Mouse (Mus musculus): ENCODE measurements around the gene Slc13a2. TPM values are rescaled to one million over a fixed set of nuclear protein-coding genes. Genes with fewer than 3 reads are reported as not detected.
A peak's percentile ranks its signal among the peaks of the same experiment; 100 is the strongest.

The Slc13a2 gene
- polyA plus RNA-seq (2014; fragmentation: Nextera tagmentation; extraction: Ambion mirVana) = not detected in 2 replicates

GRCm38 (mm10) chr11:78422055-78422819 is at the start of gene Slc13a2:
Gene Slc13a2 (minus strand): TSS chr11:78422217.
- Histone ChIP-seq H3K36me3 (ENCODE audit: control insufficient read depth, insufficient read depth, low read length) (no peaks in the 10 kb centered on the region), H3K27ac (ENCODE audit: low read depth, low read length) (no peak within 1 kb of the TSS), H3K4me3 (ENCODE audit: low read depth, low read length) (no peak within 1 kb of the TSS), H3K9me3 (ENCODE audit: control insufficient read depth, low read length) (no peaks in the 10 kb centered on the region), H3K4me1 (ENCODE audit: control insufficient read depth, insufficient read depth, low read length) (no peaks in the 10 kb centered on the region), H3K9ac (ENCODE audit: low read length) (no peak within 1 kb of the TSS), H3K4me2 (ENCODE audit: low read depth) (no peak within 1 kb of the TSS), H3K27me3 (ENCODE audit: control insufficient read depth, insufficient read depth, low read length) (no peaks in the 10 kb centered on the region)
- DNase-seq (ENCODE audit: low spot score) (no peak), ATAC-seq (ENCODE audit: insufficient read depth, low FRiP score, low TSS enrichment) (no peak)
- 21% methylated on average over 13 of the region's 13 CpGs for WGBS

GRCm38 (mm10) chr11:78471326-78472103 is 49.5 kb upstream of the Slc13a2 start:
- DNase-seq (ENCODE audit: low spot score) = no peak
- H3K9me3 ChIP-seq (ENCODE audit: control insufficient read depth, low read length) = no peaks in the 10 kb centered on the region
- 91% methylated on average over 10 of the region's 10 CpGs for WGBS
- H3K4me1 ChIP-seq (ENCODE audit: control insufficient read depth, insufficient read depth, low read length) = no peaks in the 10 kb centered on the region; the same call in 1 of the 2 replicates
- H3K27me3 ChIP-seq (ENCODE audit: control insufficient read depth, insufficient read depth, low read length) = no peaks in the 10 kb centered on the region
- no peak for ATAC-seq (ENCODE audit: insufficient read depth, low FRiP score, low TSS enrichment)
- H3K27ac ChIP-seq (ENCODE audit: low read depth, low read length) = no peak overlapping the region
- no peak overlapping the region for H3K9ac ChIP-seq (ENCODE audit: low read length)
- H3K4me3 ChIP-seq (ENCODE audit: low read depth, low read length) = no peak overlapping the region
- H3K4me2 ChIP-seq (ENCODE audit: low read depth) = no peak overlapping the region
- no peaks in the 10 kb centered on the region for H3K36me3 ChIP-seq (ENCODE audit: control insufficient read depth, insufficient read depth, low read length)

- H3K27me3 ChIP-seq (ENCODE audit: control insufficient read depth, insufficient read depth, low read length) = no peaks in the 10 kb centered on the region
- no peak overlapping the region for H3K27ac ChIP-seq (ENCODE audit: low read depth, low read length)
- 63% methylated on average over 3 of the region's 3 CpGs for WGBS
- no peak overlapping the region for H3K9ac ChIP-seq (ENCODE audit: low read length)
- H3K4me1 ChIP-seq (ENCODE audit: control insufficient read depth, insufficient read depth, low read length) = peaks cover 9% of the 10 kb centered on the region; the same call in 1 of the 2 replicates
- no peaks in the 10 kb centered on the region for H3K36me3 ChIP-seq (ENCODE audit: control insufficient read depth, insufficient read depth, low read length)
- DNase-seq (ENCODE audit: low spot score) (no peak), ATAC-seq (ENCODE audit: insufficient read depth, low FRiP score, low TSS enrichment) (no peak)
- no peak overlapping the region for H3K4me3 ChIP-seq (ENCODE audit: low read depth, low read length)
- H3K9me3 ChIP-seq (ENCODE audit: control insufficient read depth, low read length) = no peaks in the 10 kb centered on the region
- H3K4me2 ChIP-seq (ENCODE audit: low read depth) = no peak overlapping the region
Observed at GRCm38 (mm10) chr11:78467932-78468331, 45.9 kb upstream of the Slc13a2 start.

GRCm38 (mm10) chr11:78467515-78467914 is 45.5 kb upstream of the Slc13a2 start:
- 90% methylated on average over 7 of the region's 7 CpGs for WGBS
- Histone ChIP-seq H3K4me2 (ENCODE audit: low read depth) (no peak overlapping the region), H3K9ac (ENCODE audit: low read length) (no peak overlapping the region), H3K4me3 (ENCODE audit: low read depth, low read length) (no peak overlapping the region), H3K36me3 (ENCODE audit: control insufficient read depth, insufficient read depth, low read length) (no peaks in the 10 kb centered on the region), H3K4me1 (ENCODE audit: control insufficient read depth, insufficient read depth, low read length) (peaks cover 9% of the 10 kb centered on the region; the same call in 1 of the 2 replicates), H3K27me3 (ENCODE audit: control insufficient read depth, insufficient read depth, low read length) (no peaks in the 10 kb centered on the region), H3K9me3 (ENCODE audit: control insufficient read depth, low read length) (no peaks in the 10 kb centered on the region), H3K27ac (ENCODE audit: low read depth, low read length) (no peak overlapping the region)
- DNase-seq (ENCODE audit: low spot score) (no peak), ATAC-seq (ENCODE audit: insufficient read depth, low FRiP score, low TSS enrichment) (no peak)

- Histone ChIP-seq H3K36me3 (ENCODE audit: control insufficient read depth, insufficient read depth, low read length) (no peaks in the 10 kb centered on the region), H3K27me3 (ENCODE audit: control insufficient read depth, insufficient read depth, low read length) (no peaks in the 10 kb centered on the region)
- WGBS = 69% methylated on average over 23 of the region's 23 CpGs
Observed at GRCm38 (mm10) chr11:78466242-78466912, 44.4 kb upstream of the Slc13a2 start.

GRCm38 (mm10) chr11:78465568-78466180 is 43.7 kb upstream of the Slc13a2 start, which contains the start of gene Slc46a1:
Gene Slc46a1 (plus strand): TSS chr11:78465697.
- under 1% methylated on average over 41 of the region's 41 CpGs for WGBS
- no peaks in the 10 kb centered on the region for H3K9me3 ChIP-seq (ENCODE audit: control insufficient read depth, low read length)
- peak within 1 kb of the TSS; percentile 14; the same call in 1 of the 2 replicates for H3K27ac ChIP-seq (ENCODE audit: low read depth, low read length)
- H3K27me3 ChIP-seq (ENCODE audit: control insufficient read depth, insufficient read depth, low read length) = no peaks in the 10 kb centered on the region
- ATAC-seq (ENCODE audit: insufficient read depth, low FRiP score, low TSS enrichment) (peak; percentile 93), DNase-seq (ENCODE audit: low spot score) (peak; percentile 86)
- H3K4me2 ChIP-seq (ENCODE audit: low read depth) = peak within 1 kb of the TSS; percentile 67
- H3K4me1 ChIP-seq (ENCODE audit: control insufficient read depth, insufficient read depth, low read length) = peaks cover 9% of the 10 kb centered on the region; the same call in 1 of the 2 replicates
- peak within 1 kb of the TSS; percentile 52 for H3K4me3 ChIP-seq (ENCODE audit: low read depth, low read length)
- H3K9ac ChIP-seq (ENCODE audit: low read length) = peak within 1 kb of the TSS; percentile 68
- H3K36me3 ChIP-seq (ENCODE audit: control insufficient read depth, insufficient read depth, low read length) = no peaks in the 10 kb centered on the region

More at GRCm38 (mm10) chr11:78466242-78466912, 44.4 kb upstream of the Slc13a2 start:
- Histone ChIP-seq H3K9me3 (ENCODE audit: control insufficient read depth, low read length) (no peaks in the 10 kb centered on the region), H3K9ac (ENCODE audit: low read length) (peak overlapping the region; percentile 68), H3K27ac (ENCODE audit: low read depth, low read length) (no peak overlapping the region), H3K4me3 (ENCODE audit: low read depth, low read length) (peak overlapping the region; percentile 52), H3K4me1 (ENCODE audit: control insufficient read depth, insufficient read depth, low read length) (peaks cover 9% of the 10 kb centered on the region; the same call in 1 of the 2 replicates), H3K4me2 (ENCODE audit: low read depth) (peak overlapping the region; percentile 67)
- ATAC-seq (ENCODE audit: insufficient read depth, low FRiP score, low TSS enrichment) (peak; percentile 25; the same call in 1 of the 2 replicates), DNase-seq (ENCODE audit: low spot score) (peak; percentile 15)

GRCm38 (mm10) chr11:78465116-78465515 is 43.1 kb upstream of the Slc13a2 start:
- DNase-seq (ENCODE audit: low spot score) (no peak), ATAC-seq (ENCODE audit: insufficient read depth, low FRiP score, low TSS enrichment) (no peak)
- H3K4me2 ChIP-seq (ENCODE audit: low read depth) = peak overlapping the region; percentile 67
- no peak overlapping the region for H3K27ac ChIP-seq (ENCODE audit: low read depth, low read length)
- WGBS = 33% methylated on average over 9 of the region's 9 CpGs
- no peaks in the 10 kb centered on the region for H3K27me3 ChIP-seq (ENCODE audit: control insufficient read depth, insufficient read depth, low read length)
- peaks cover 9% of the 10 kb centered on the region; the same call in 1 of the 2 replicates for H3K4me1 ChIP-seq (ENCODE audit: control insufficient read depth, insufficient read depth, low read length)
- H3K4me3 ChIP-seq (ENCODE audit: low read depth, low read length) = peak overlapping the region; percentile 52
- no peaks in the 10 kb centered on the region for H3K9me3 ChIP-seq (ENCODE audit: control insufficient read depth, low read length)
- H3K9ac ChIP-seq (ENCODE audit: low read length) = no peak overlapping the region; the same call in 1 of the 2 replicates
- no peaks in the 10 kb centered on the region for H3K36me3 ChIP-seq (ENCODE audit: control insufficient read depth, insufficient read depth, low read length)

All from neural tube, embryonic 11.5 days (tissue).